ENCODE assay signal across 28 mouse cellular contexts in genomic region chr16:18202061-18202460, GRCm38 (mm10). TPM values are rescaled to one million over a fixed set of nuclear protein-coding genes. Genes with fewer than 3 reads are reported as not detected.
"Had no signal": no experiment of that assay in that cellular context is flagged by ENCODE, and none has a peak within 500 bp of the region (broad histone marks: within the 10 kb centered on the region; RNA-seq: fewer than 3 reads in every experiment).

No protein-coding gene starts in this region.

- H3K4me3 ChIP-seq: kidney, embryonic 15.5 days; limb, embryonic 12.5 days; limb, embryonic 15.5 days; neural tube, embryonic 12.5 days; stomach, embryonic 15.5 days had no signal

- DNase-seq: kidney, adult 2 months; kidney, postnatal 10 days; kidney, postnatal 36 days; layer of hippocampus, postnatal 36 days; liver, postnatal 0 days; lung, embryonic 14.5 days; midbrain, embryonic 14.5 days; retina, postnatal 1 day; right cerebral cortex, postnatal 25 days; spleen, adult 18-20 months; thymus, postnatal 36 days had no signal

- H3K9me3 ChIP-seq: kidney, embryonic 15.5 days; limb, embryonic 12.5 days; limb, embryonic 15.5 days; neural tube, embryonic 12.5 days; stomach, embryonic 15.5 days had no signal

- H3K27me3 ChIP-seq: neural tube, embryonic 12.5 days; stomach, embryonic 15.5 days had no signal

- ATAC-seq: liver, postnatal 0 days; lung, postnatal 0 days had no signal

- H3K36me3 ChIP-seq: kidney, embryonic 15.5 days; limb, embryonic 12.5 days; limb, embryonic 15.5 days; neural tube, embryonic 12.5 days; stomach, embryonic 15.5 days had no signal

- H3K27ac ChIP-seq: kidney, embryonic 15.5 days; limb, embryonic 12.5 days; limb, embryonic 15.5 days; liver, embryonic 14.5 days; macrophage; neural tube, embryonic 12.5 days; stomach, embryonic 15.5 days had no signal

RNA-seq across cellular contexts. Expression of gene Ccdc188, which starts 15.6 kb away (rescaled TPM):
- total RNA-seq: layer of hippocampus, adult 8-10 months; layer of hippocampus, postnatal 10 days; layer of hippocampus, postnatal 36 days; megakaryocyte-erythroid progenitor cell, adult 5-6 weeks; midbrain, postnatal 0 days; neutrophil, adult 5-6 weeks had no signal
- polyA plus RNA-seq: kidney, adult 2 months; kidney, embryonic 15.5 days; limb, embryonic 12.5 days; limb, embryonic 15.5 days; liver, embryonic 11.5 days; liver, embryonic 14.5 days; liver, postnatal 0 days; lung, embryonic 14.5 days; lung, postnatal 0 days; macrophage; midbrain, embryonic 11.5 days; midbrain, embryonic 14.5 days; midbrain, postnatal 0 days; neural tube, embryonic 12.5 days; stomach, embryonic 15.5 days; urinary bladder, adult 2 months had no signal

RNA-seq across cellular contexts. Expression of gene Gm49776, which starts 56.1 kb away (rescaled TPM):
- total RNA-seq: layer of hippocampus, adult 8-10 months; layer of hippocampus, postnatal 10 days; layer of hippocampus, postnatal 36 days; left cerebral cortex, postnatal 36 days; midbrain, postnatal 0 days; neutrophil, adult 5-6 weeks had no signal
- polyA plus RNA-seq: kidney, adult 2 months; limb, embryonic 15.5 days; liver, postnatal 0 days; macrophage; midbrain, embryonic 11.5 days; urinary bladder, adult 2 months had no signal
